Mouse (Mus musculus): ENCODE measurements around the gene Tmc8. TPM values are rescaled to one million over a fixed set of nuclear protein-coding genes. Genes with fewer than 3 reads are reported as not detected.
A peak's percentile ranks its signal among the peaks of the same experiment; 100 is the strongest.
"Not testable (repeated sequence)": the region's sequence is repeated elsewhere in the genome, so short reads cannot be mapped to it uniquely, and the experiment has no call there.

The Tmc8 gene
- total RNA-seq, 2 experiments from 2014 or later: 4.0 to 4.1 TPM

GRCm38 (mm10) chr11:117770407-117770806, 11.5 kb upstream of the Tmc8 start:
- no peak for DNase-seq
- intact Hi-C loops (cut with DNase I): no loop called here

GRCm38 (mm10) chr11:117772352-117772751, 9.5 kb upstream of the Tmc8 start:
- DNase-seq: no peak
- intact Hi-C loops (cut with DNase I): no loop called here

GRCm38 (mm10) chr11:117774925-117775324, 7.0 kb upstream of the Tmc8 start:
- DNase-seq: no peak
- intact Hi-C loops (cut with DNase I): loop anchor here (5.0 kb wide), 1 partner anchor 388 kb away; no protein-coding TSS in a partner anchor

- no peak for DNase-seq
- intact Hi-C loops (cut with DNase I): loop anchor here (5.0 kb wide), 1 partner anchor 388 kb away; no protein-coding TSS in a partner anchor
These were observed 6.3 kb upstream of the Tmc8 start for GRCm38 (mm10) chr11:117775540-117775939.

GRCm38 (mm10) chr11:117776085-117776792, 5.6 kb upstream of the Tmc8 start:
- intact Hi-C loops (cut with DNase I): loop anchor here (5.0 kb wide), 1 partner anchor 389 kb away; no protein-coding TSS in a partner anchor
- DNase-seq: no peak

- DNase-seq: no peak
- intact Hi-C loops (cut with DNase I): loop anchor here (5.0 kb wide), 1 partner anchor 390 kb away; no protein-coding TSS in a partner anchor
These were observed 4.8 kb upstream of the Tmc8 start for GRCm38 (mm10) chr11:117777111-117777510.

GRCm38 (mm10) chr11:117778031-117778430, 3.8 kb upstream of the Tmc8 start:
- intact Hi-C loops (cut with DNase I): loop anchor here (5.0 kb wide), 1 partner anchor 391 kb away; no protein-coding TSS in a partner anchor
- DNase-seq: no peak

- intact Hi-C loops (cut with DNase I): loop anchor here (5.0 kb wide), 1 partner anchor 392 kb away; no protein-coding TSS in a partner anchor
- DNase-seq: no peak
These were observed 2.9 kb upstream of the Tmc8 start for GRCm38 (mm10) chr11:117778851-117779433.

- DNase-seq: peak; percentile 74 to 78
- intact Hi-C loops (cut with DNase I): loop anchor here (5.0 kb wide), 1 partner anchor 392 kb away; no protein-coding TSS in a partner anchor
These were observed 2.3 kb upstream of the Tmc8 start for GRCm38 (mm10) chr11:117779434-117780198.

GRCm38 (mm10) chr11:117780199-117780515, 1.7 kb upstream of the Tmc8 start:
- no peak for DNase-seq
- intact Hi-C loops (cut with DNase I): no loop called here

- peak; percentile 82 to 84 for DNase-seq
- intact Hi-C loops (cut with DNase I): no loop called here
These were observed 1.2 kb upstream of the Tmc8 start for GRCm38 (mm10) chr11:117780582-117781111.

- intact Hi-C loops (cut with DNase I): no loop called here
- DNase-seq: peak; percentile 71 to 74
These were observed 566 bp upstream of the Tmc8 start for GRCm38 (mm10) chr11:117781199-117781821.

GRCm38 (mm10) chr11:117782705-117783034, 794 bp downstream of the Tmc8 start:
- DNase-seq: no peak
- intact Hi-C loops (cut with DNase I): loop anchor here (2.0 kb wide), 1 partner anchor 42 kb away; the partner anchor contains the start of gene Afmid

- intact Hi-C loops (cut with DNase I): loop anchor here (2.0 kb wide), 1 partner anchor 42 kb away; the partner anchor contains the start of gene Afmid
- peak; percentile 64 to 73 for DNase-seq
These were observed 1.2 kb downstream of the Tmc8 start for GRCm38 (mm10) chr11:117783089-117783488.

GRCm38 (mm10) chr11:117783683-117784309, 1.9 kb downstream of the Tmc8 start:
- intact Hi-C loops (cut with DNase I): loop anchor here (2.0 kb wide), 1 partner anchor 41 kb away; the partner anchor contains the start of gene Afmid
- peak in 1 of 2 experiments; percentile 40 for DNase-seq

GRCm38 (mm10) chr11:117786294-117786693, 4.4 kb downstream of the Tmc8 start:
- intact Hi-C loops (cut with DNase I): loop anchor here (2.0 kb wide), 1 partner anchor 75 kb away; no protein-coding TSS in a partner anchor
- DNase-seq: peak; percentile 54 to 65

GRCm38 (mm10) chr11:117788481-117788880, 6.6 kb downstream of the Tmc8 start:
- intact Hi-C loops (cut with DNase I); DNase-seq: not testable (repeated sequence)

GRCm38 (mm10) chr11:117790286-117790685, 8.4 kb downstream of the Tmc8 start:
- DNase-seq: peak; percentile 78 to 81
- intact Hi-C loops (cut with DNase I): loop anchor here (1.0 kb wide), 1 partner anchor 34 kb away; no protein-coding TSS in a partner anchor

GRCm38 (mm10) chr11:117790703-117791440, 9.0 kb downstream of the Tmc8 start:
- intact Hi-C loops (cut with DNase I): loop anchor here (1.0 kb wide), 1 partner anchor 33 kb away; no protein-coding TSS in a partner anchor
- no peak for DNase-seq

Measured in heart, postnatal 36 days (tissue).